Mouse (Mus musculus) liver, embryonic 16.5 days (tissue): ENCODE data around the gene Wee1. TPM values are rescaled to one million over a fixed set of nuclear protein-coding genes. Genes with fewer than 3 reads are reported as not detected.

Experiments used
- ATAC-seq: fragments of 200-750 bp; cut with Nextera tagmentation; 2 replicates; pipeline ENCODE4 v1.8.0; 2017; ENCODE audit warnings: low read depth, mild to moderate bottlenecking, moderate number of reproducible peaks, moderate library complexity
- H3K27ac ChIP-seq: fragments of 300-500 bp; sonication (generic); 2 replicates; pipeline ENCODE4 v1.5.1; 2014; ENCODE audit warnings: mild to moderate bottlenecking, low read length
- H3K27me3 ChIP-seq: fragments of 300-500 bp; sonication (generic); 2 replicates; pipeline ENCODE4 v1.6.1; 2014; ENCODE audit warnings: low read depth, low read length, mixed read lengths; ENCODE audit not compliant: control insufficient read depth, insufficient read depth
- H3K36me3 ChIP-seq: fragments of 300-500 bp; sonication (generic); 2 replicates; pipeline ENCODE4 v1.6.1; 2014; ENCODE audit warnings: mild to moderate bottlenecking; ENCODE audit not compliant: control insufficient read depth, insufficient read depth
- H3K4me1 ChIP-seq: fragments of 300-500 bp; sonication (generic); 2 replicates; pipeline ENCODE4 v1.6.1; 2014; ENCODE audit warnings: low read depth, low read length, mixed read lengths; ENCODE audit not compliant: control insufficient read depth
- H3K4me2 ChIP-seq: fragments of 300-500 bp; sonication (generic); 2 replicates; pipeline ENCODE4 v1.6.1; 2014; ENCODE audit warnings: low read depth, low read length, mixed read lengths
- H3K4me3 ChIP-seq: fragments of 300-500 bp; sonication (generic); 2 replicates; pipeline ENCODE4 v1.5.1; 2014; ENCODE audit warnings: low read depth, mild to moderate bottlenecking, low read length
- H3K9ac ChIP-seq: fragments of 300-500 bp; sonication (generic); 2 replicates; pipeline ENCODE4 v1.6.1; 2014; ENCODE audit warnings: low read depth, low read length
- H3K9me3 ChIP-seq: fragments of 300-500 bp; sonication (generic); replicated peaks from 2 replicates; pipeline ENCODE4 v1.6.1; 2016; ENCODE audit warnings: low read length; ENCODE audit not compliant: control insufficient read depth
- WGBS: fragments of 180-500 bp; shearing (Covaris S2); extraction: QIAGEN DNeasy Blood & Tissue Kit; methylation state at CpG from one replicate; pipeline ENCODE4 v1.1.7; 2014; ENCODE audit not compliant: insufficient replicate concordance; 5-methylcytosine and 5-hydroxymethylcytosine counted together
- polyA plus RNA-seq: library from polyadenylated mRNA; unstranded; fragments of >200 nt; fragmentation: Nextera tagmentation; extraction: Ambion mirVana; gene quantifications from 2 replicates; pipeline ENCODE4 v1.2.1, GENCODE M21; 2015

Wee1 gene
- polyA plus RNA-seq, 1 experiment from 2014 or later: 6.6 TPM

- Histone ChIP-seq H3K9me3 (no peaks in the 10 kb centered on the region), H3K27me3 (no peaks in the 10 kb centered on the region), H3K4me3 (peak overlapping the region; percentile 66), H3K4me2 (peak overlapping the region; percentile 97), H3K27ac (peak overlapping the region; percentile 82), H3K9ac (peak overlapping the region; percentile 66), H3K36me3 (no peaks in the 10 kb centered on the region), H3K4me1 (peaks cover 8% of the 10 kb centered on the region)
- peak; percentile 76 for ATAC-seq
- whole genome bisulfite sequencing: under 1% methylated on average over 24 of the region's 24 CpGs
These were observed 42.3 kb downstream of the Wee1 start for GRCm38 (mm10) chr7:110164103-110164681.

DNA sequence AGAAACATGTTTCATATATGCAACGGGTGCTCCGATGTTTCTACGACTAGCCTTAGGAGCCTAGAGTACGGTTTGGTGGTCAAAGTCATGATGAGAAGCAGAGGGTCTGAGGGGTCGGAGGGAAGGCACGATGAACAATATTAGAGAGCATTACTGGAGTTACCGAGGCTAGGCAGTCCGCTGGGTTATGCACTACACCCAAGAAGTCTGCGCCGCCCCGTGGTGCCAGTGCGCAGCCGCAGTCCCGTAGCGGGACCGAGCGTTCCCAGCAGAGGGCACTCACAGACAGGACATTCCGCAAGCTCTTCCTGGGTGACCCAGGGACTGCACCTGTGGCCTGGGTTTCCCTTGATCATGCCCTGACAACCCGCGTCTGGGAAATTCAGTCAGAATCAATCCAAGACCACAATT lies 42.9 kb downstream of the Wee1 start:
- Histone ChIP-seq H3K36me3 (no peaks in the 10 kb centered on the region), H3K27me3 (no peaks in the 10 kb centered on the region), H3K4me2 (peak overlapping the region; percentile 97), H3K4me1 (peaks cover 8% of the 10 kb centered on the region), H3K4me3 (peak overlapping the region; percentile 66), H3K9ac (peak overlapping the region; percentile 66), H3K27ac (peak overlapping the region; percentile 82), H3K9me3 (no peaks in the 10 kb centered on the region)
- ATAC-seq: peak; percentile 94
- under 1% methylated on average over 20 of the region's 20 CpGs for WGBS

DNA sequence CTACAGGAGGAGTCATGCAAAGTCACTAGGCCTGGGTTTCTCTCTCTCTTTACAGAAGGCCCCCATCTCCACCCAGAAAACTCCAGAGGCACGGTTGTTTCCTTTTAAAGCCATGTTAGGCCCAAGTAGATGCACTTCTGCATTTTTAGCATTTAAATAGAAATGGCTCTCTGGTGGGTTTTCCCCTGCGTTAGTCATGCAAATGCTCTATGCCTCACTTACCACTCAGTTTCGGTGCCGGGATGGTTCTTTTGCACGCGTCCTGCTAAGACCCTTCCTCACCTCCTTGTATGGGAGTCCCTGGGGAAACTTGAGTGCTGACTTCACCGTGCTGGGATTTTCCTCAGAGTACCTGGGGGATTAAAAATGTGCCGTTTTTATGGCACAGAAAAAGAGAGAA lies 44.4 kb downstream of the Wee1 start:
- ATAC-seq: no peak
- H3K36me3 ChIP-seq: no peaks in the 10 kb centered on the region
- no peak overlapping the region for H3K4me3 ChIP-seq
- no peak overlapping the region for H3K27ac ChIP-seq
- no peak overlapping the region for H3K9ac ChIP-seq
- H3K4me2 ChIP-seq: no peak overlapping the region
- peaks cover 8% of the 10 kb centered on the region for H3K4me1 ChIP-seq
- no peaks in the 10 kb centered on the region for H3K9me3 ChIP-seq
- no peaks in the 10 kb centered on the region for H3K27me3 ChIP-seq
- 38% methylated on average over 8 of the region's 8 CpGs for WGBS

DNA sequence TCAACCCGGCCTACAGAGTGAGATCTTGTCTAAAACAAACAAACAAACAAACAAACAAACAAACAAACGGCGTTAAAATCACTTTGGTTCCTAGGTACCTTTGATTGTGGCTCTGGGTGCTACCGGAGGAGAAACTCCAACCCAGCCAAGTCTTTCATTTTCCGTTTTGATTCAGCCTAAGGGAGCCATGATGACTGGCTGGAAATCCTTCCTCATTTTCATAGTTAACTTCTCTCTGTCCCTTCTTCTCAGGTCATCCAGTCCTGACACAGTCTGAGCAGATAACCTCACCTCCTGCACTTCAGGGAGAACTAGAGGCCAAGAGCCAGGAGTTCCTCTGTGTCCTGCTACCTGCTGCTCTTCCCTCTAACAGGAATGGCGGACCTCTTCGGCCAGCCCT lies 57.4 kb downstream of the Wee1 start:
- Histone ChIP-seq H3K27ac (no peak overlapping the region), H3K9me3 (no peaks in the 10 kb centered on the region), H3K4me3 (no peak overlapping the region), H3K27me3 (no peaks in the 10 kb centered on the region), H3K36me3 (no peaks in the 10 kb centered on the region), H3K9ac (no peak overlapping the region), H3K4me2 (no peak overlapping the region), H3K4me1 (no peaks in the 10 kb centered on the region)
- ATAC-seq: no peak
- 66% methylated on average over 7 of the region's 7 CpGs for WGBS

DNA sequence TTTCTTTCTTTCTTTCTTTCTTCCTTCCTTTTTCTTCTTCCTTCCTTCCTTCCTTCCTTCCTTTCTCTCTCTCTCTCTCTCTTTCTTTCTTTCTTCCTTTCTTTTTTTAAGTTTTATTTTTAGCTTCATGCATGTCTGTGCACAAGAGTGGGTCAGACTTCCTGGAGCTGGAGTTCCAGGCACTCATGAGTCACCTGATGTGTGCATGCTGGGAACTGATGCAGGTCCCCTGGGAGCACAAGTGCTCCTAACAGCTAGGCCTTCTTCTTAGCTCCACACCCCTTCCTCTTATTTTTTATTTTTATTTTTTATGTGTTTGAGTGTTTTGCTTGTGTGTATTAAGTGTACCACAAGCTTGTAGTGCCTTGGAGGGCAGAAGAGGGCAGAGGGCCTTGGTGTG lies 58.8 kb downstream of the Wee1 start:
- Histone ChIP-seq H3K4me2 (no peak overlapping the region), H3K27me3 (no peaks in the 10 kb centered on the region), H3K27ac (no peak overlapping the region), H3K4me3 (no peak overlapping the region), H3K4me1 (no peaks in the 10 kb centered on the region), H3K9ac (no peak overlapping the region), H3K36me3 (no peaks in the 10 kb centered on the region), H3K9me3 (no peaks in the 10 kb centered on the region)
- no peak for ATAC-seq

DNA sequence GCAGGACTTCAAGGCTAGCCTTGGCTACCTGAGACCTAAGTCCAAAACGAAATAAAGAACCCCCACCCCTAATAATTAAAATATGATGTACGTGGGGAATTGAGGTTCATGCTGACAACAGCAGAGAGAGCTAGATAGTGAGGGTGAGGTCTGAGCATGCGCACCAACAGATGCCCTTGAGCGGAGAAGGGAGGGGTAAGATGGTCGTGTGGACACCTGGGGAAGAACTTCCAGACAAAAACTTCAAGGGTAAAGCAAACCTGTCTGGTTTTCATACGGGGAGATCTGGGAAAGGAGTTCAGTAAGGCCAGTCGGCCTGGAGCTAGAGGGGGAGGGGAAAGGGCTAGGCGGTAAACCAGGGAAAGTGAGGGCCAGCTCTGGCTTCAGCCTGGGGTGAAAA lies 59.6 kb downstream of the Wee1 start:
- Histone ChIP-seq H3K9me3 (no peaks in the 10 kb centered on the region), H3K27me3 (no peaks in the 10 kb centered on the region), H3K9ac (no peak overlapping the region), H3K4me3 (no peak overlapping the region), H3K36me3 (no peaks in the 10 kb centered on the region), H3K4me1 (no peaks in the 10 kb centered on the region), H3K27ac (no peak overlapping the region), H3K4me2 (no peak overlapping the region)
- ATAC-seq: no peak
- 58% methylated on average over 8 of the region's 8 CpGs for WGBS

- no peak overlapping the region for H3K4me2 ChIP-seq
- 68% methylated on average over 3 of the region's 3 CpGs for WGBS
- no peak for ATAC-seq
These were observed 62.8 kb downstream of the Wee1 start for GRCm38 (mm10) chr7:110184608-110185007.

DNA sequence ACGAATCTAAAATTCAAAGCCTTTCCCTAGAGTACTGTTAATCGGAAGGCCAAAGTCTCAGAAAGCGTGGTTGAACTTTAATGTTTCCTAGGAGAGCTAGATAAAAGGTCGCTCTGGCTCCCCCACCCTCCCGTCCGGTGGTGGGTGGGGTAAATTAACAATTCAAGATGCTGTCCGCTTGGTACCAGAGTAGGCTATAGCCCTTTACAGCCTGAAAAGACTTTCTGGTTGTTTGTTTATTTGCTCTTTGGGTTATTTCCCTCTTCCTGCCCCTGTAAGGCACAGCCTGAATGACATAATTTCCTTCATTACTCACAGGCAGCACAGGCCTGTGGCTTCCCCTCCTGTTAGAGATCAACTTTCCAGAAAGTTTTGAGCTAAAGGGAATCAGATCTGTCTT lies 68.1 kb downstream of the Wee1 start:
- 26% methylated on average over 7 of the region's 7 CpGs for WGBS
- no peaks in the 10 kb centered on the region for H3K4me1 ChIP-seq
- no peak overlapping the region for H3K27ac ChIP-seq
- ATAC-seq: no peak
- H3K36me3 ChIP-seq: no peaks in the 10 kb centered on the region
- no peak overlapping the region for H3K4me3 ChIP-seq
- no peaks in the 10 kb centered on the region for H3K27me3 ChIP-seq
- no peak overlapping the region for H3K4me2 ChIP-seq
- H3K9me3 ChIP-seq: no peaks in the 10 kb centered on the region
- no peak overlapping the region for H3K9ac ChIP-seq

More at GRCm38 (mm10) chr7:110184608-110185007, 62.8 kb downstream of the Wee1 start:
- no peaks in the 10 kb centered on the region for H3K4me1 ChIP-seq
- no peaks in the 10 kb centered on the region for H3K27me3 ChIP-seq
- H3K9ac ChIP-seq: no peak overlapping the region
- no peaks in the 10 kb centered on the region for H3K9me3 ChIP-seq
- no peak overlapping the region for H3K4me3 ChIP-seq
- no peak overlapping the region for H3K27ac ChIP-seq
- no peaks in the 10 kb centered on the region for H3K36me3 ChIP-seq
